Mouse (Mus musculus) T-cell, adult 66 days (primary cell): ENCODE measurements around the gene Shld2. TPM values are rescaled to one million over a fixed set of nuclear protein-coding genes. Genes with fewer than 3 reads are reported as not detected.

Experiments
- total RNA-seq, 2 experiments: library from RNA; stranded (reverse); gene quantifications; 3 replicates in 1 of 2; 4 replicates in 1 of 2; pipeline ENCODE4 v1.2.4; 2023

Shld2 gene
- 10 to 100 TPM; 19.8 to 20.7 TPM for total RNA-seq

GRCm38 (mm10) chr14:34310234-34310965 lies at the start of gene Shld2, which contains the start of gene Glud1:
Gene Shld2, minus strand, starts transcription at chr14:34310493.
Gene Glud1, plus strand, starts transcription at chr14:34310727.

GRCm38 (mm10) chr14:34355301-34355700 lies 45.0 kb upstream of the Shld2 start, which contains the start of gene Fam25c:
Gene Fam25c, minus strand, starts transcription at chr14:34355433.

GRCm38 (mm10) chr14:34219295-34219694 lies 91.0 kb downstream of the Shld2 start, which contains the start of gene Syt15:
Gene Syt15, plus strand, starts transcription at chr14:34219595.

GRCm38 (mm10) chr14:34201231-34202035 lies 108.9 kb downstream of the Shld2 start, which contains the start of gene Gprin2:
Gene Gprin2, minus strand, starts transcription at chr14:34201653.

Other genes with a start within 250 kb of the Shld2 start
- not detected for gene Anxa8, start 224.5 kb downstream of the Shld2 start, total RNA-seq
- gene A630023A22Rik, start 207.7 kb downstream of the Shld2 start, total RNA-seq = not detected
- gene Npy4r, start 158.0 kb downstream of the Shld2 start, total RNA-seq = not detected
- gene Gprin2, start 108.8 kb downstream of the Shld2 start, total RNA-seq = under 1 TPM in 1 of 2 experiments, not detected in 1; 0.06 TPM
- gene Syt15, start 90.9 kb downstream of the Shld2 start, total RNA-seq = not detected
- gene Glud1, start 234 bp upstream of the Shld2 start, total RNA-seq = 100 to 1,000 TPM; 141 to 171 TPM
- not detected for gene Fam25c, start 44.9 kb upstream of the Shld2 start, total RNA-seq
- not detected for gene Sncg, start 64.3 kb upstream of the Shld2 start, total RNA-seq
- gene Mmrn2, start 65.0 kb upstream of the Shld2 start, total RNA-seq = not detected
- 1 to 10 TPM; 2.6 to 3.3 TPM for gene Bmpr1a, start 192.8 kb upstream of the Shld2 start, total RNA-seq
- gene 9230112D13Rik, start 212.3 kb upstream of the Shld2 start, total RNA-seq = not detected